Mouse (Mus musculus) kidney, embryonic 15.5 days (tissue): ENCODE measurements around the gene Topbp1. TPM values are rescaled to one million over a fixed set of nuclear protein-coding genes. Genes with fewer than 3 reads are reported as not detected.

Source experiments
- ATAC-seq: fragments of 200-750 bp; cut with Nextera tagmentation; replicated peaks from 2 replicates; pipeline ENCODE4 v1.8.0; 2017; ENCODE audit warnings: moderate TSS enrichment; ENCODE audit not compliant: low FRiP score
- H3K27ac ChIP-seq: fragments of 300-500 bp; sonication (generic); 2 replicates; pipeline ENCODE4 v1.5.1; 2015; ENCODE audit warnings: mild to moderate bottlenecking, inconsistent platforms
- H3K27me3 ChIP-seq: fragments of 300-500 bp; sonication (generic); 2 replicates; pipeline ENCODE4 v1.6.1; 2015; ENCODE audit warnings: inconsistent platforms
- H3K36me3 ChIP-seq: fragments of 300-500 bp; sonication (generic); 2 replicates; pipeline ENCODE4 v1.6.1; 2015; ENCODE audit warnings: inconsistent platforms
- H3K4me1 ChIP-seq: fragments of 300-500 bp; sonication (generic); 2 replicates; pipeline ENCODE4 v1.6.1; 2015; ENCODE audit warnings: inconsistent platforms
- H3K4me2 ChIP-seq: fragments of 300-500 bp; sonication (generic); 2 replicates; pipeline ENCODE4 v1.6.1; 2015; ENCODE audit warnings: moderate library complexity, mild to moderate bottlenecking, inconsistent platforms
- H3K4me3 ChIP-seq: fragments of 300-500 bp; sonication (generic); replicated peaks from 2 replicates; pipeline ENCODE4 v1.5.1; 2015; ENCODE audit warnings: mild to moderate bottlenecking, inconsistent platforms
- H3K9ac ChIP-seq: fragments of 300-500 bp; sonication (generic); 2 replicates; pipeline ENCODE4 v1.6.1; 2015; ENCODE audit warnings: mild to moderate bottlenecking, inconsistent platforms
- H3K9me3 ChIP-seq: fragments of 300-500 bp; sonication (generic); replicated peaks from 2 replicates; pipeline ENCODE4 v1.6.1; 2016; ENCODE audit warnings: inconsistent platforms
- WGBS: fragments of 180-500 bp; shearing (Covaris S2); methylation state at CpG from one replicate; pipeline ENCODE4 v1.1.7; 2015; ENCODE audit warnings: mixed read lengths; 5-methylcytosine and 5-hydroxymethylcytosine counted together
- polyA plus RNA-seq: library from polyadenylated mRNA; unstranded; fragments of >200 nt; fragmentation: Nextera tagmentation; extraction: Ambion mirVana; gene quantifications from 2 replicates; pipeline ENCODE4 v1.2.1, GENCODE M21; 2015

Topbp1 gene
- polyA plus RNA-seq, 1 experiment from 2014 or later = 69.2 TPM

DNA sequence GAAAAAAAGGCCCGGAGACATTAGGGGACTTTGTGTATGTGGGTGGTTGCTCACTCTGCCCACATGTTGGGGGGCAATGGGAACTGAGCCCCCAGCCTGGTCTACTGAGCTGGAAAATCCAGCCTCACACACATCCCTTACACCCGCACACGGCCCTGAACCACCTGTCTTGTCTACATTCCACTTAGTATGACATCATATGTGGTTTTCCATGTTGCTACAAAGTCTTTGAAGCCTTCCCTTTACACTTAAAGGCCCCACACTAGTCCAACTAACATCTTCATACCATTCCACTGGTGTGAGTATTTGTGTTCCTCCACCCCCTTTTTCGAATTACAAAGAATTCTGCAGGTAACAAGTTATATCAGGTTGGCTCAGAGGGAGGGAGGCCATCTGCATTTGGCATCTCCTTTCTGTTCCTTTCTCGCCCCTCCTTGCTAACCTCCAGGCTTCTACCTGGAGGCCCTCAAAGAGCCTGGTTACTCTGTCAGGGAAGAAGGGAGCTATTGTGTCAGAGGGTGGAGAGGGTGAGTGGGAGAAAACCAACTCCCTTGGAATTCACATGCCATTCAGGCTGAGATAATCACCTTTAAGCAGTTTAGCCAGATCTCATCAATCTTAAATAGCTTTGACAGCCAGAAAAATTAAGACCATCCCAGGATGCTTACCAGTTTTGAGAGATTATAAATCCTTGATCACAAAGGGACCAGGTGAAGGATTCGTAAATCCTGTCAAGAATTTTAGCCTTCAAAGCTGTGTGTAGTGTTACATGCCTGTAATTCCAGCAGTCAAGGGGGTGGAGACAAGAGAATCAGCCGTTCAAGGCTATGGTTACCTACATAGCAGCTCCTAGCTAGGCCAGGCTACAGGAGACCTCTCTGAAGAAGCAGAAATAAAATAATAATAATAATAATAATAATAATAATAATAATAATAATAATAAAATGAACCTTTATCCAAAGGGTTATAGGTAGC lies 71.6 kb downstream of the Topbp1 start:
- Histone ChIP-seq H3K36me3 (no peaks in the 10 kb centered on the region), H3K27ac (no peak overlapping the region), H3K4me1 (peaks cover 9% of the 10 kb centered on the region; the same call in 1 of the 2 replicates), H3K4me3 (no peak overlapping the region), H3K9me3 (no peaks in the 10 kb centered on the region), H3K27me3 (no peaks in the 10 kb centered on the region), H3K9ac (no peak overlapping the region), H3K4me2 (no peak overlapping the region)
- no peak for ATAC-seq
- 61% methylated on average over 7 of the region's 7 CpGs for WGBS

DNA sequence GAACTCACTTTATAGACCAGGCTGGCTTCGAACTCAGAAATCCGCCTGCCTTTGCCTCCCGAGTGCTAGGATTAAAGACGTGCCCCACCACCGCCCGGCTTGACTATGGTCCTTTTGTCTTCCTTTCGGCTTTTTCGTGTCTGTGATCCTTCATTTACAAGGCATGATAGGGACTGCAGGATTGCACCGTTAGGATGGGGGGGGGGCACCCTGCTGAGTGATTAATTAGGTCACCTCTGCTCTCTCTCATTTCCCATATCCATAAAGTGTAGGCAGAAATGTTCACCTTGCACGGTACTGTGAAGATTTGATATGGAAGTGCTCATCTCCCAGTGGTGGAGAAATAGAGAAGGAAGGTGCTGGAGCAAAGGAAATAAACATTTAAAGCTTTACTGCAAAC lies 73.7 kb downstream of the Topbp1 start:
- WGBS = 58% methylated on average over 10 of the region's 10 CpGs
- Histone ChIP-seq H3K9ac (no peak overlapping the region), H3K9me3 (no peaks in the 10 kb centered on the region)

GRCm38 (mm10) chr9:103379199-103379598 lies 74.2 kb downstream of the Topbp1 start:
- Histone ChIP-seq H3K4me1 (peaks cover 15% of the 10 kb centered on the region), H3K4me2 (no peak overlapping the region), H3K36me3 (no peaks in the 10 kb centered on the region), H3K4me3 (no peak overlapping the region), H3K9ac (no peak overlapping the region), H3K27ac (no peak overlapping the region), H3K27me3 (no peaks in the 10 kb centered on the region), H3K9me3 (no peaks in the 10 kb centered on the region)
- 68% methylated on average over 9 of the region's 9 CpGs for WGBS
- no peak for ATAC-seq

More for the DNA sequence above, 73.7 kb downstream of the Topbp1 start:
- no peak overlapping the region for H3K4me2 ChIP-seq
- ATAC-seq = no peak
- H3K4me1 ChIP-seq = peaks cover 15% of the 10 kb centered on the region
- H3K27ac ChIP-seq = no peak overlapping the region
- H3K36me3 ChIP-seq = no peaks in the 10 kb centered on the region
- H3K4me3 ChIP-seq = no peak overlapping the region
- no peaks in the 10 kb centered on the region for H3K27me3 ChIP-seq

DNA sequence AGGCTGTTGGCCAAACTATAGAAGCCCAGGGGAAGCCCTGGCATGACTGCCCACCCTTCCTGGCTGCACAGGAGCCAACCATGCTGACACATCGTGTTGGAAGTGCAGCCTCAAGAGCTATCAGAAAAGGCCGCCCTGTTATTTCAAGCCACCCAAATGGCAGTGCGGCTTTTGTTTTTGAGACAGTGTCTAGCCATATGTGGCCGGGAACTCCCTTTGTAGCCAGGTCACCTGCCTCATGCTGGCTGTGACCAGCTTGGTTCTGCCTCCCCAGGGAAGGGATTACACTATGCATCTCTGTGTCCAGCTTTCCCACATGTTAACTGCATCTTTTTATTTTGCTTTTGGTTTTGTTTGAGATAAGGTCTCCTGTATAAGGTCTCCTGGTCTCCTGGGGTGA lies 75.6 kb downstream of the Topbp1 start:
- H3K27ac ChIP-seq = no peak overlapping the region
- no peak overlapping the region for H3K4me2 ChIP-seq
- WGBS = 85% methylated on average over 4 of the region's 4 CpGs
- H3K9ac ChIP-seq = no peak overlapping the region
- H3K4me3 ChIP-seq = no peak overlapping the region
- no peaks in the 10 kb centered on the region for H3K9me3 ChIP-seq
- H3K4me1 ChIP-seq = peaks cover 14% of the 10 kb centered on the region
- H3K36me3 ChIP-seq = no peaks in the 10 kb centered on the region
- no peak for ATAC-seq
- no peaks in the 10 kb centered on the region for H3K27me3 ChIP-seq

GRCm38 (mm10) chr9:103382989-103383388 lies 78.0 kb downstream of the Topbp1 start:
- H3K9ac ChIP-seq = no peak overlapping the region
- no peak overlapping the region for H3K27ac ChIP-seq
- H3K27me3 ChIP-seq = no peaks in the 10 kb centered on the region
- 48% methylated on average over 6 of the region's 6 CpGs for WGBS
- peaks cover 25% of the 10 kb centered on the region for H3K4me1 ChIP-seq
- H3K4me3 ChIP-seq = no peak overlapping the region
- H3K36me3 ChIP-seq = no peaks in the 10 kb centered on the region
- no peak overlapping the region for H3K4me2 ChIP-seq
- H3K9me3 ChIP-seq = no peaks in the 10 kb centered on the region
- ATAC-seq = no peak

- H3K4me3 ChIP-seq = no peak overlapping the region
- H3K27ac ChIP-seq = no peak overlapping the region
- H3K4me2 ChIP-seq = no peak overlapping the region
- no peak overlapping the region for H3K9ac ChIP-seq
- 91% methylated on average over 1 of the region's 1 CpGs for WGBS
- H3K9me3 ChIP-seq = no peaks in the 10 kb centered on the region
- no peaks in the 10 kb centered on the region for H3K27me3 ChIP-seq
- peaks cover 25% of the 10 kb centered on the region for H3K4me1 ChIP-seq
- ATAC-seq = no peak
- no peaks in the 10 kb centered on the region for H3K36me3 ChIP-seq
These were observed 78.6 kb downstream of the Topbp1 start for GRCm38 (mm10) chr9:103383576-103383975.

- Histone ChIP-seq H3K9ac (no peak overlapping the region), H3K9me3 (no peaks in the 10 kb centered on the region), H3K27ac (no peak overlapping the region), H3K4me3 (no peak overlapping the region), H3K36me3 (no peaks in the 10 kb centered on the region), H3K27me3 (no peaks in the 10 kb centered on the region), H3K4me1 (peaks cover 25% of the 10 kb centered on the region), H3K4me2 (no peak overlapping the region)
- WGBS = 78% methylated on average over 4 of the region's 4 CpGs
- ATAC-seq = no peak
These were observed 79.3 kb downstream of the Topbp1 start for GRCm38 (mm10) chr9:103384141-103384796.

GRCm38 (mm10) chr9:103385600-103385999 lies 80.6 kb downstream of the Topbp1 start:
- H3K9ac ChIP-seq = no peak overlapping the region
- 0% methylated on average over 1 of the region's 1 CpGs for WGBS
- H3K36me3 ChIP-seq = no peaks in the 10 kb centered on the region
- no peak overlapping the region for H3K27ac ChIP-seq
- no peaks in the 10 kb centered on the region for H3K27me3 ChIP-seq
- ATAC-seq = no peak
- H3K4me2 ChIP-seq = no peak overlapping the region
- H3K4me1 ChIP-seq = peaks cover 25% of the 10 kb centered on the region
- no peak overlapping the region for H3K4me3 ChIP-seq
- no peaks in the 10 kb centered on the region for H3K9me3 ChIP-seq

GRCm38 (mm10) chr9:103386573-103386972 lies 81.6 kb downstream of the Topbp1 start:
- H3K36me3 ChIP-seq = no peaks in the 10 kb centered on the region
- H3K4me3 ChIP-seq = no peak overlapping the region
- no peak for ATAC-seq
- H3K9ac ChIP-seq = no peak overlapping the region
- no peaks in the 10 kb centered on the region for H3K27me3 ChIP-seq
- H3K4me2 ChIP-seq = no peak overlapping the region
- H3K4me1 ChIP-seq = peaks cover 25% of the 10 kb centered on the region
- H3K27ac ChIP-seq = no peak overlapping the region
- WGBS = 21% methylated on average over 5 of the region's 5 CpGs
- no peaks in the 10 kb centered on the region for H3K9me3 ChIP-seq

DNA sequence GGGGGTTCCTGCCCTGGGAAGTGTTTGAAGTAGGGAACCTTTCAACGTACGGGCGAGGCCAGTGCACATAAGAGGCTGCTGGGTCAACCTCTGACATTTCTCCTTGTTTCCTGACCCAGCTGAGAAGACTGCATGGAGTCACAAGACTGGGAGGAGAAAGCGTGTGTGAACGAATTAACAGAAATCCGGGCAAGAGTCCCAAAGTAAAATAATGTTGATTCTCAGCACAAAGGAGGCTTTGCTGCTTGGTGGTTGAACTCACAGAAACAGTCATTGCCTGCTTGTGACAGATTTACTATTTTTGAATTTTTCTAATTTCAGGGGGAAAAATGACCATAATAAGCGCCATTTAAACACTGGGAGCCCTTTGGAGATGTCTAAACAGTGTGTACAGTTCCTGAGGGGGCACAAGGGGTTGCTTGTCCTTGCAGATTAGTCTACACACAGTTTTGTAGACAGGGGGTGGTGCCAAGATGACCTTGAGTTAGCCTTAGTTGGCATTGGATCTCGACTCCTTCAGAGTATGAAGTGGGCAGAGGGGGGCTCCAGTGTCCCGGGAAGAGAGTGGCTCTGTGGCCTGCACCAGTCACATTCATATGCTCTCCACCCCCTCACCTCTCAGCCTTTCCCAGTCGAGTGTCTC lies 82.1 kb downstream of the Topbp1 start:
- Histone ChIP-seq H3K4me2 (no peak overlapping the region), H3K4me1 (peaks cover 25% of the 10 kb centered on the region), H3K36me3 (no peaks in the 10 kb centered on the region), H3K9ac (no peak overlapping the region), H3K27ac (no peak overlapping the region), H3K4me3 (no peak overlapping the region), H3K9me3 (no peaks in the 10 kb centered on the region), H3K27me3 (no peaks in the 10 kb centered on the region)
- ATAC-seq = no peak
- 52% methylated on average over 10 of the region's 10 CpGs for WGBS

DNA sequence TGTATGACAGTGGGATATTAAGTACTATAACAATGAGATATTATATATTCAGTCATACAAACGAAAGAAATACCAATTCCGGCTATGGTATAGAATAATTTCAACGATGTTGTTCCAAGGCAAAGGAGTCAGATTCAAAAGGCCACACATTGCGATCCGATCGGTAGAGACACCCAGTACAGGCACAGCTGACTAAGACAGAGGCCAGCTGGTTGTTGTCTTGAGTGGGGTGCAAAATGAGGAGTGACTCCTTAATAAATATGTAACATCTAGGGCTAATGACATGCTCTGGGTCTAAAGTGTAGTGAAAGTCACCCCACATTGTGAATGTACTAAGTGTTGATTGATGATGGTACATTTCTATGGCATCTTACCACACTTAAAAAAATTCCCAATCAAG lies 84.2 kb downstream of the Topbp1 start:
- WGBS = 86% methylated on average over 6 of the region's 6 CpGs

DNA sequence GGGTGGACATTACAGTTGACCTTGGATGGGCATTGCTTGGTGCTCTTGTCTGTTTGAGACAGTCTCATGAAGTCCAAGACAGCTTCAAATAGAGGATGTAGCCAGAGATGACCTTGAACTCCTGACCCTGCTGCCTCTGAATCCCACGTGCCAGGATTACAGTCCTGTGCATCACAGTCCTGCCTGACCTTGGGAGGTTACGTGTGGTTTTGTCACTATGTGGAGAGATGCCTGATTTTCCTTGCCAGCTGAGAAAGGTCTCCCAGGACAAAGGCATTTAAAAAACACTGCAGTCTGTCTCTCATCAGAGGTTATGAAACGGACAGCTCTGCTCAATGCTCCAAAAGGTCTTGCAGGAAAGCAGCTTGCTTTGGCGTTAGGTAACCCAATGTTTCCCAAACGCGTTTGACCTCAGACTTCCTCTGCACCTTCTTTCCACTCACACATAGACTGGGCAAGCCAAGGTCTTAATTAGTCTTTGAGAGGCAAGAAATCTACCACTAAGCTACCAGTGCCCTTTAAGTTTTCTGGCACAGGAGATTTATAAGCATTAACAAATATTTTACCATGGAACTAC lies 86.9 kb downstream of the Topbp1 start:
- H3K4me1 ChIP-seq = peaks cover 11% of the 10 kb centered on the region
- no peak overlapping the region for H3K9ac ChIP-seq
- no peak overlapping the region for H3K27ac ChIP-seq
- no peaks in the 10 kb centered on the region for H3K27me3 ChIP-seq
- no peak for ATAC-seq
- WGBS = 69% methylated on average over 6 of the region's 6 CpGs
- no peaks in the 10 kb centered on the region for H3K36me3 ChIP-seq
- H3K4me2 ChIP-seq = no peak overlapping the region
- H3K9me3 ChIP-seq = no peaks in the 10 kb centered on the region
- no peak overlapping the region for H3K4me3 ChIP-seq

More for the DNA sequence above, 84.2 kb downstream of the Topbp1 start:
- H3K36me3 ChIP-seq = no peaks in the 10 kb centered on the region
- ATAC-seq = no peak
- no peaks in the 10 kb centered on the region for H3K27me3 ChIP-seq
- no peak overlapping the region for H3K4me3 ChIP-seq
- H3K4me2 ChIP-seq = no peak overlapping the region
- no peaks in the 10 kb centered on the region for H3K9me3 ChIP-seq
- H3K4me1 ChIP-seq = peaks cover 19% of the 10 kb centered on the region
- no peak overlapping the region for H3K27ac ChIP-seq
- no peak overlapping the region for H3K9ac ChIP-seq
